Mouse (Mus musculus): ENCODE data around the gene Olfr960. TPM values are rescaled to one million over a fixed set of nuclear protein-coding genes. Genes with fewer than 3 reads are reported as not detected.

Olfr960 gene
- total RNA-seq, 2 experiments from 2014 or later, result not detected

Other genes with a start within 250 kb of the Olfr960 start
- gene Olfr951, start 234.0 kb upstream of the Olfr960 start, total RNA-seq (2021), result not detected
- gene Olfr952, start 194.2 kb upstream of the Olfr960 start, total RNA-seq (2021), result not detected
- not detected for gene Olfr954, start 164.7 kb upstream of the Olfr960 start, total RNA-seq (2021)
- not detected for gene Olfr955, start 149.4 kb upstream of the Olfr960 start, total RNA-seq (2021)
- not detected for gene Olfr44, start 127.4 kb upstream of the Olfr960 start, total RNA-seq (2021)
- gene Olfr957, start 105.6 kb upstream of the Olfr960 start, total RNA-seq (2021), result not detected
- not detected for gene Olfr958, start 67.3 kb upstream of the Olfr960 start, total RNA-seq (2021)
- not detected for gene Olfr959, start 45.8 kb upstream of the Olfr960 start, total RNA-seq (2021)
- gene AW551984, start 17.0 kb upstream of the Olfr960 start, total RNA-seq (2021), result 1 to 10 TPM; 4.5 to 5.5 TPM
- gene Olfr148, start 10.7 kb upstream of the Olfr960 start, total RNA-seq (2021), result not detected
- gene Olfr961, start 23.7 kb downstream of the Olfr960 start, total RNA-seq (2021), result not detected
- gene Olfr963, start 45.8 kb downstream of the Olfr960 start, total RNA-seq (2021), result not detected
- gene Olfr149, start 85.7 kb downstream of the Olfr960 start, total RNA-seq (2021), result not detected
- not detected for gene Olfr965, start 90.0 kb downstream of the Olfr960 start, total RNA-seq (2021)
- not detected for gene Olfr150, start 109.6 kb downstream of the Olfr960 start, total RNA-seq (2021)
- gene Olfr967, start 124.9 kb downstream of the Olfr960 start, total RNA-seq (2021), result not detected
- gene Olfr968, start 161.9 kb downstream of the Olfr960 start, total RNA-seq (2021), result not detected
- gene Olfr969, start 169.6 kb downstream of the Olfr960 start, total RNA-seq (2021), result not detected
- not detected for gene Olfr970, start 187.5 kb downstream of the Olfr960 start, total RNA-seq (2021)
- gene Olfr971, start 215.5 kb downstream of the Olfr960 start, total RNA-seq (2021), result not detected
- not detected for gene Olfr972, start 245.0 kb downstream of the Olfr960 start, total RNA-seq (2021)